Mouse (Mus musculus): Measurements from ENCODE around the gene Wwc1. TPM values are rescaled to one million over a fixed set of nuclear protein-coding genes. Genes with fewer than 3 reads are reported as not detected.

Wwc1 gene
- polyA plus RNA-seq, 1 experiment: 3.5 TPM

GRCm38 (mm10) chr11:35877651-35878558, 102.4 kb downstream of the Wwc1 start:
- 68% methylated on average over 14 of the region's 14 CpGs for WGBS
- Histone ChIP-seq H3K27me3 (ENCODE audit: control insufficient read depth, insufficient read depth, low read length) (no peaks in the 10 kb centered on the region), H3K36me3 (ENCODE audit: control insufficient read depth, insufficient read depth, low read length) (no peaks in the 10 kb centered on the region), H3K4me3 (ENCODE audit: control insufficient read depth, insufficient read depth, low read length) (no peak overlapping the region), H3K4me1 (replicated peaks; ENCODE audit: control insufficient read depth, insufficient read depth, low read length) (no peaks in the 10 kb centered on the region), H3K27ac (ENCODE audit: control insufficient read depth, insufficient read depth, low read length) (no peak overlapping the region)
- no peak for DNase-seq
- TF ChIP-seq POLR2A (IDR thresholded peaks at IDR 0.05; ENCODE audit: control insufficient read depth, extremely low read depth, insufficient read depth, low read length, poor library complexity) (no peak), CTCF (IDR thresholded peaks at IDR 0.05; ENCODE audit: borderline replicate concordance, control insufficient read depth, extremely low read depth, insufficient read depth, low read length, poor library complexity) (no peak)

GRCm38 (mm10) chr11:35873624-35874244, 106.6 kb downstream of the Wwc1 start:
- 68% methylated on average over 21 of the region's 21 CpGs for WGBS
- Histone ChIP-seq H3K27me3 (ENCODE audit: control insufficient read depth, insufficient read depth, low read length) (no peaks in the 10 kb centered on the region), H3K4me1 (replicated peaks; ENCODE audit: control insufficient read depth, insufficient read depth, low read length) (no peaks in the 10 kb centered on the region), H3K36me3 (ENCODE audit: control insufficient read depth, insufficient read depth, low read length) (no peaks in the 10 kb centered on the region), H3K4me3 (ENCODE audit: control insufficient read depth, insufficient read depth, low read length) (no peak overlapping the region), H3K27ac (ENCODE audit: control insufficient read depth, insufficient read depth, low read length) (no peak overlapping the region)
- no peak for DNase-seq
- no peak for TF ChIP-seq POLR2A (IDR thresholded peaks at IDR 0.05; ENCODE audit: control insufficient read depth, extremely low read depth, insufficient read depth, low read length, poor library complexity)
- TF ChIP-seq CTCF (IDR thresholded peaks at IDR 0.05; ENCODE audit: borderline replicate concordance, control insufficient read depth, extremely low read depth, insufficient read depth, low read length, poor library complexity): no peak

- no peak for DNase-seq
- no peak overlapping the region for H3K4me3 ChIP-seq (ENCODE audit: control insufficient read depth, insufficient read depth, low read length)
- 42% methylated on average over 9 of the region's 9 CpGs for WGBS
Measured at GRCm38 (mm10) chr11:35870961-35871360, 109.4 kb downstream of the Wwc1 start.

DNA sequence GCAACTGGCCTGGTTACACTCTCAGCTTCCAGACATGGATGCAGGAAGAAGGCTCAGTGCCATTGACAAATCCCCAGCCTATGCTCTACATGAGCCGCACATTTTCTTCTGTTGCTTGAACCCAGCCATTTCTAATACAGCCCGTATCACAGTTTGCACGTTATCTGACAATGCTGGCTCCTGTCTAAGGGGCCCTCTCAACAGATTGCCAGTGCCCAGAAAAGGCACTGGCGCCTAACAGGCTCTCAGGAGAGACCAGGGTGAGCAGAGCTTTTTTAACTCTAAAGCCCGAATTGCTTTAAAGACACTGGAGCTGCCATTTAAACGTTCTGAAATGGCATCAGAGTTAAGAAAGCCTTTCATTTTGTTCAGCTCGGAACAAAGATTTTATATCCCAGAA, 114.2 kb downstream of the Wwc1 start:
- no peak for TF ChIP-seq CTCF (IDR thresholded peaks at IDR 0.05; ENCODE audit: borderline replicate concordance, control insufficient read depth, extremely low read depth, insufficient read depth, low read length, poor library complexity)
- TF ChIP-seq POLR2A (IDR thresholded peaks at IDR 0.05; ENCODE audit: control insufficient read depth, extremely low read depth, insufficient read depth, low read length, poor library complexity): no peak
- 89% methylated on average over 7 of the region's 7 CpGs for WGBS
- Histone ChIP-seq H3K27ac (ENCODE audit: control insufficient read depth, insufficient read depth, low read length) (no peak overlapping the region), H3K4me1 (replicated peaks; ENCODE audit: control insufficient read depth, insufficient read depth, low read length) (no peaks in the 10 kb centered on the region), H3K4me3 (ENCODE audit: control insufficient read depth, insufficient read depth, low read length) (no peak overlapping the region), H3K36me3 (ENCODE audit: control insufficient read depth, insufficient read depth, low read length) (no peaks in the 10 kb centered on the region), H3K27me3 (ENCODE audit: control insufficient read depth, insufficient read depth, low read length) (no peaks in the 10 kb centered on the region)
- no peak for DNase-seq

More at GRCm38 (mm10) chr11:35870961-35871360, 109.4 kb downstream of the Wwc1 start:
- TF ChIP-seq CTCF (IDR thresholded peaks at IDR 0.05; ENCODE audit: borderline replicate concordance, control insufficient read depth, extremely low read depth, insufficient read depth, low read length, poor library complexity) (no peak), POLR2A (IDR thresholded peaks at IDR 0.05; ENCODE audit: control insufficient read depth, extremely low read depth, insufficient read depth, low read length, poor library complexity) (no peak)
- Histone ChIP-seq H3K27me3 (ENCODE audit: control insufficient read depth, insufficient read depth, low read length) (no peaks in the 10 kb centered on the region), H3K4me1 (replicated peaks; ENCODE audit: control insufficient read depth, insufficient read depth, low read length) (no peaks in the 10 kb centered on the region), H3K27ac (ENCODE audit: control insufficient read depth, insufficient read depth, low read length) (no peak overlapping the region), H3K36me3 (ENCODE audit: control insufficient read depth, insufficient read depth, low read length) (no peaks in the 10 kb centered on the region)

DNA sequence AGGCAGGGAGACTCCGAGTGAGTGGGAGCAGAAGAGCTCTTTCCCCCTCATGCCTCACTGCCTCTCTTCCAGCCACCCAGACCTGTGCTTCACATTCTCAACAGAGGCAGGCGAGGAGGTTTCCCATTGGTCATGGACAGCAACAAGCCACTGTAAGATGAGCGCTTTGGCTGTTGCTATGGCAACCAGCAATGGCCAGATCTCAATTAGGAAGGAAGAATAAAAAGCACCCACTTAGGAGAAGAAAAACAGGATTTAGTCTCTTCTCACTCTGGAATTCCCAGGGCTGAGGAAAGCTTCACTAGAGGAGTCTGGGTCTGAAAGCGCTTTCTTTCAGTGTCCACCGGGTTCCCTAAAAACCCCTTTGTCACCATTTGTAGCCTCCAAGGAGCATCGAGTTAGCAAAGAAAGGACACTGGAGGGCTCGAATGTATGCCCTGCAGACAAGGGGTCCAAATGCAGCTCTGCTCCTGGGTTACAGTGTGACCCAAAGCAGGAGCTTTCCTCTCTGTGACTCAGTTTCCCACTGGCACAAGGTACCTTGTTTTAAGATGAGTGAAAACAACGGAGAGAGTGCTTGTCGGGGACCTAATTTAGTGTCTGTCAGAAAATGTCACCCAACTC, 115.2 kb downstream of the Wwc1 start:
- H3K27ac ChIP-seq (ENCODE audit: control insufficient read depth, insufficient read depth, low read length): no peak overlapping the region
- H3K4me1 ChIP-seq (replicated peaks; ENCODE audit: control insufficient read depth, insufficient read depth, low read length): no peaks in the 10 kb centered on the region
- no peaks in the 10 kb centered on the region for H3K27me3 ChIP-seq (ENCODE audit: control insufficient read depth, insufficient read depth, low read length)
- no peak for DNase-seq
- 50% methylated on average over 9 of the region's 9 CpGs for WGBS
- H3K4me3 ChIP-seq (ENCODE audit: control insufficient read depth, insufficient read depth, low read length): no peak overlapping the region
- TF ChIP-seq CTCF (IDR thresholded peaks at IDR 0.05; ENCODE audit: borderline replicate concordance, control insufficient read depth, extremely low read depth, insufficient read depth, low read length, poor library complexity) (no peak), POLR2A (IDR thresholded peaks at IDR 0.05; ENCODE audit: control insufficient read depth, extremely low read depth, insufficient read depth, low read length, poor library complexity) (no peak)
- H3K36me3 ChIP-seq (ENCODE audit: control insufficient read depth, insufficient read depth, low read length): no peaks in the 10 kb centered on the region

GRCm38 (mm10) chr11:35863653-35864052, 116.7 kb downstream of the Wwc1 start:
- TF ChIP-seq POLR2A (IDR thresholded peaks at IDR 0.05; ENCODE audit: control insufficient read depth, extremely low read depth, insufficient read depth, low read length, poor library complexity): no peak
- no peak for TF ChIP-seq CTCF (IDR thresholded peaks at IDR 0.05; ENCODE audit: borderline replicate concordance, control insufficient read depth, extremely low read depth, insufficient read depth, low read length, poor library complexity)
- Histone ChIP-seq H3K4me3 (ENCODE audit: control insufficient read depth, insufficient read depth, low read length) (no peak overlapping the region), H3K4me1 (replicated peaks; ENCODE audit: control insufficient read depth, insufficient read depth, low read length) (no peaks in the 10 kb centered on the region), H3K36me3 (ENCODE audit: control insufficient read depth, insufficient read depth, low read length) (no peaks in the 10 kb centered on the region), H3K27ac (ENCODE audit: control insufficient read depth, insufficient read depth, low read length) (no peak overlapping the region), H3K27me3 (ENCODE audit: control insufficient read depth, insufficient read depth, low read length) (no peaks in the 10 kb centered on the region)
- no peak for DNase-seq
- WGBS: 91% methylated on average over 5 of the region's 5 CpGs
